Mouse (Mus musculus): Measurements from ENCODE around the gene Evx2.

DNA sequence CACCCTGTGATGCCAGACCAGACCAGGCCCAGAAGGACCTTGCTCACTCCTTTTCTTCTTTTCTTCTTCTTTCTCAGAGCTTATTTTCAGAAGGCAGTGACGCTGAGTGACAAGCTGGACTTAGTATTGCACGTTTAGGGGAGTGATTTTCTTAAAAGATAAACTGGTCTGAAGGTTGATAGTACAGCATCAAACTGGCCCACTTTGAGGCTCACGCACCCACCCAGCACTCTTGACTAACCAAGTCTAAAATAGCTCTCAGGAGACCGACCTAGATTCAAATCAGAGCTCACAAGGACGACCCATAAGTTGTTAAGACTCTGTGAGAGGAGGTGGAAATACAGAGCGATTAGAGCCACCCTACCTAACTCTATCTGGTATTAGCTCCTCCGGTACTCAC, 7.1 kb upstream of the Evx2 start:
- TF ChIP-seq EP300 (IDR thresholded peaks at IDR 0.05; ENCODE audit: low read depth) (no peak), CTCF (IDR thresholded peaks at IDR 0.05; ENCODE audit: low read depth) (no peak)
